Mouse (Mus musculus) forebrain, embryonic 11.5 days (tissue): ENCODE measurements around the gene C2cd5. TPM values are rescaled to one million over a fixed set of nuclear protein-coding genes. Genes with fewer than 3 reads are reported as not detected.

Source experiments
- ATAC-seq: fragments of 200-750 bp; cut with Nextera tagmentation; replicated peaks from 2 replicates; pipeline ENCODE4 v1.8.0; 2017; ENCODE audit warnings: moderate TSS enrichment; ENCODE audit not compliant: low FRiP score
- DNase-seq: peaks from one replicate; pipeline ENCODE4 v3.0.0-alpha.2; 2017; ENCODE audit warnings: low spot score
- H3K27ac ChIP-seq: fragments of 300-500 bp; sonication (generic); 2 replicates; pipeline ENCODE4 v1.5.1; 2014; ENCODE audit warnings: low read depth, low read length
- H3K27me3 ChIP-seq: fragments of 300-500 bp; sonication (generic); 2 replicates; pipeline ENCODE4 v1.6.1; 2014; ENCODE audit warnings: mild to moderate bottlenecking, low read length, mixed read lengths; ENCODE audit not compliant: control insufficient read depth, insufficient read depth
- H3K36me3 ChIP-seq: fragments of 300-500 bp; sonication (generic); 2 replicates; pipeline ENCODE4 v1.6.1; 2014; ENCODE audit warnings: mild to moderate bottlenecking, low read length, moderate library complexity, mixed read lengths; ENCODE audit not compliant: control insufficient read depth, insufficient read depth
- H3K4me1 ChIP-seq: fragments of 300-500 bp; sonication (generic); replicated peaks from 2 replicates; pipeline ENCODE4 v1.6.1; 2014; ENCODE audit warnings: low read length, mixed read lengths; ENCODE audit not compliant: control insufficient read depth, insufficient read depth
- H3K4me2 ChIP-seq: fragments of 300-500 bp; sonication (generic); 2 replicates; pipeline ENCODE4 v1.6.1; 2014; ENCODE audit warnings: low read depth, mild to moderate bottlenecking, low read length, moderate library complexity, mixed read lengths; ENCODE audit not compliant: severe bottlenecking
- H3K4me3 ChIP-seq: fragments of 300-500 bp; sonication (generic); 2 replicates; pipeline ENCODE4 v1.5.1; 2014; ENCODE audit warnings: low read depth, low read length
- H3K9ac ChIP-seq: fragments of 300-500 bp; sonication (generic); 2 replicates; pipeline ENCODE4 v1.6.1; 2014; ENCODE audit warnings: low read length
- H3K9me3 ChIP-seq: fragments of 300-500 bp; sonication (generic); 2 replicates; pipeline ENCODE4 v1.6.1; 2016; ENCODE audit warnings: low read length, mixed read lengths; ENCODE audit not compliant: control insufficient read depth
- WGBS: fragments of 180-500 bp; shearing (Covaris S2); extraction: QIAGEN DNeasy Blood & Tissue Kit; methylation state at CpG from one replicate; pipeline ENCODE4 v1.1.7; 2014; 5-methylcytosine and 5-hydroxymethylcytosine counted together
- polyA plus RNA-seq: library from polyadenylated mRNA; unstranded; fragments of >200 nt; fragmentation: Nextera tagmentation; extraction: Ambion mirVana; gene quantifications from 2 replicates; pipeline ENCODE4 v1.2.1, GENCODE M21; 2014

The C2cd5 gene
- polyA plus RNA-seq, 1 experiment from 2014 or later: 37.5 TPM

- ATAC-seq: no peak
- Histone ChIP-seq H3K4me3 (no peak overlapping the region), H3K27me3 (no peaks in the 10 kb centered on the region), H3K27ac (no peak overlapping the region), H3K36me3 (no peaks in the 10 kb centered on the region), H3K9ac (no peak overlapping the region), H3K4me1 (no peaks in the 10 kb centered on the region), H3K4me2 (no peak overlapping the region), H3K9me3 (no peaks in the 10 kb centered on the region)
- DNase-seq: no peak
- 93% methylated on average over 7 of the region's 7 CpGs for WGBS
These were observed 10.4 kb upstream of the C2cd5 start for GRCm38 (mm10) chr6:143110371-143110770.

GRCm38 (mm10) chr6:143109622-143110218 lies 9.8 kb upstream of the C2cd5 start:
- H3K4me3 ChIP-seq: no peak overlapping the region
- DNase-seq: no peak
- no peaks in the 10 kb centered on the region for H3K9me3 ChIP-seq
- WGBS: 74% methylated on average over 16 of the region's 16 CpGs
- H3K27me3 ChIP-seq: no peaks in the 10 kb centered on the region
- H3K9ac ChIP-seq: no peak overlapping the region
- no peak overlapping the region for H3K4me2 ChIP-seq
- no peak for ATAC-seq
- no peaks in the 10 kb centered on the region for H3K4me1 ChIP-seq
- H3K27ac ChIP-seq: no peak overlapping the region
- H3K36me3 ChIP-seq: no peaks in the 10 kb centered on the region

GRCm38 (mm10) chr6:143108031-143108430 lies 8.1 kb upstream of the C2cd5 start:
- Histone ChIP-seq H3K9me3 (no peaks in the 10 kb centered on the region; the same call in 1 of the 2 replicates), H3K4me3 (no peak overlapping the region), H3K9ac (no peak overlapping the region), H3K27ac (no peak overlapping the region), H3K4me2 (no peak overlapping the region), H3K4me1 (no peaks in the 10 kb centered on the region), H3K27me3 (no peaks in the 10 kb centered on the region), H3K36me3 (no peaks in the 10 kb centered on the region)
- ATAC-seq (no peak), DNase-seq (no peak)
- WGBS: 82% methylated on average over 13 of the region's 13 CpGs

- Histone ChIP-seq H3K36me3 (no peaks in the 10 kb centered on the region), H3K9me3 (no peaks in the 10 kb centered on the region; the same call in 1 of the 2 replicates), H3K27me3 (no peaks in the 10 kb centered on the region), H3K4me2 (no peak overlapping the region), H3K4me1 (no peaks in the 10 kb centered on the region), H3K9ac (no peak overlapping the region), H3K27ac (no peak overlapping the region), H3K4me3 (no peak overlapping the region)
- no peak for ATAC-seq
- WGBS: 91% methylated on average over 4 of the region's 4 CpGs
- DNase-seq: no peak
These were observed 7.7 kb upstream of the C2cd5 start for GRCm38 (mm10) chr6:143107611-143108010.

GRCm38 (mm10) chr6:143105766-143106165 lies 5.8 kb upstream of the C2cd5 start:
- Histone ChIP-seq H3K27me3 (no peaks in the 10 kb centered on the region), H3K9me3 (no peaks in the 10 kb centered on the region; the same call in 1 of the 2 replicates), H3K4me3 (no peak overlapping the region), H3K36me3 (no peaks in the 10 kb centered on the region), H3K9ac (no peak overlapping the region), H3K27ac (no peak overlapping the region), H3K4me2 (no peak overlapping the region), H3K4me1 (no peaks in the 10 kb centered on the region)
- ATAC-seq (no peak), DNase-seq (no peak)
- 89% methylated on average over 3 of the region's 3 CpGs for WGBS

GRCm38 (mm10) chr6:143103981-143104680 lies 4.2 kb upstream of the C2cd5 start:
- Histone ChIP-seq H3K9me3 (no peaks in the 10 kb centered on the region; the same call in 1 of the 2 replicates), H3K4me3 (no peak overlapping the region), H3K9ac (no peak overlapping the region), H3K4me2 (no peak overlapping the region), H3K27me3 (no peaks in the 10 kb centered on the region), H3K4me1 (no peaks in the 10 kb centered on the region), H3K27ac (no peak overlapping the region), H3K36me3 (no peaks in the 10 kb centered on the region)
- WGBS: 75% methylated on average over 7 of the region's 7 CpGs
- DNase-seq: no peak
- ATAC-seq: no peak

- Histone ChIP-seq H3K36me3 (no peaks in the 10 kb centered on the region), H3K27me3 (0 out of 2 replicates have a peak, but pooled peaks cover 2% of the 10 kb centered on the region), H3K27ac (no peak overlapping the region), H3K9me3 (no peaks in the 10 kb centered on the region; the same call in 1 of the 2 replicates), H3K9ac (peak overlapping the region; percentile 84), H3K4me1 (no peaks in the 10 kb centered on the region), H3K4me3 (peak overlapping the region; percentile 87), H3K4me2 (peak overlapping the region; percentile 73)
- no peak for DNase-seq
- ATAC-seq: no peak
- 57% methylated on average over 8 of the region's 8 CpGs for WGBS
These were observed 656 bp upstream of the C2cd5 start for GRCm38 (mm10) chr6:143100478-143101115.

GRCm38 (mm10) chr6:143099281-143099680 lies 660 bp downstream of the C2cd5 start:
- H3K4me1 ChIP-seq: no peaks in the 10 kb centered on the region
- peak overlapping the region; percentile 86 for H3K27ac ChIP-seq
- peak; percentile 64 for ATAC-seq
- DNase-seq: no peak
- peak overlapping the region; percentile 87 for H3K4me3 ChIP-seq
- 0% methylated on average over 32 of the region's 32 CpGs for WGBS
- peak overlapping the region; percentile 73 for H3K4me2 ChIP-seq
- H3K9ac ChIP-seq: peak overlapping the region; percentile 84
- no peaks in the 10 kb centered on the region for H3K36me3 ChIP-seq
- H3K27me3 ChIP-seq: 0 out of 2 replicates have a peak, but pooled peaks cover 2% of the 10 kb centered on the region
- no peaks in the 10 kb centered on the region; the same call in 1 of the 2 replicates for H3K9me3 ChIP-seq
